Mouse (Mus musculus) monocyte, adult 2 months (primary cell): Measurements from ENCODE around the gene Taf11.

ENCODE experiments used
- DNase-seq, 2 experiments: peaks; one replicate each; pipeline ENCODE4 v3.0.0; 2022; ENCODE audit warnings: low spot score in 2 of 2, low read depth in 1 of 2

Gene Taf11

DNA sequence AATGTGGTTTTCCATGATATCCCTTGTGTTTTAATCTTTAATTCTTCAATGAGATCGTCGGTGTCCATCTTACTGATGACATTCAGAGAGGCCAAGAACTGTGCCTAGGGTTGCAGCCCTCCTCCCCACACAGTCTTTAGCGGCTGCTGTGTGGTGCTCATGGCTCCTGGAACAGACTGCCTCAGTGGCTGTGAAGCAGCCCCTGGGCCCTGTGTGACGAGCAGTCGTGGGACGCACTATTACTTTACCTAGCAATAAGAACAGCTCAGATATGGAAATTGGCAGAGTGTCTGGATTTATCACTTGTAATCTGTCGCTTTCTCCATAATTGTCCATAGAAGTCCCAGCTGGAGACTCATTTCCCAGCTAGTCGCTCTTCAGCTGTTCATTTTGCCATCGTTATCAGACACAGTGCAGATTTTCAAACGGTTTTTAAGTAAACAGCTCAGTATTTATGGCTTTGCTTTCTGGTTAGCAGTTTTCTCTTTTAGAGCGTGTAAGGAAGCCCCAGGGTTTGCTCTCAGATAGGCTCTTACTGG is 12.6 kb upstream of the Taf11 start:
- DNase-seq = no peak

DNA sequence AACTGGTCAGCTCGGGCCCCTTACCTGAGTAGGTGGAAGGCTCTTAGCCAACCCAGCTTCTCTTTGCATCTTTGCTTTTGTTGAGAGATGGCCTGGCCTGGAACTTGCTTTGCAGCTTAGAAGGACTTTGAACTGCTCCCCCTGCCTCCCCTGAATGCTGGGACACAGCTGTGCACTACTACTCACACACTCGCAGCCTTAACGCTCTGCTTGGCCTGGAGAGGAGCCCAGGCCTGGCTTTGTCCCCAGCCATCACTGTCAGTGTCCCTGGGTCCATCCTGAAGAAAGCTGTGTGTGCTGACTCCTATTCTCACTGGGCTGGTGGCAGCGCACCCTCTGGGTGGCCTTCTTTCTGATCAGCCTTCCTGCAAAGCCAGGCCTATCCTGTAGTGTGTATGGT is 11.0 kb upstream of the Taf11 start:
- DNase-seq = no peak

DNA sequence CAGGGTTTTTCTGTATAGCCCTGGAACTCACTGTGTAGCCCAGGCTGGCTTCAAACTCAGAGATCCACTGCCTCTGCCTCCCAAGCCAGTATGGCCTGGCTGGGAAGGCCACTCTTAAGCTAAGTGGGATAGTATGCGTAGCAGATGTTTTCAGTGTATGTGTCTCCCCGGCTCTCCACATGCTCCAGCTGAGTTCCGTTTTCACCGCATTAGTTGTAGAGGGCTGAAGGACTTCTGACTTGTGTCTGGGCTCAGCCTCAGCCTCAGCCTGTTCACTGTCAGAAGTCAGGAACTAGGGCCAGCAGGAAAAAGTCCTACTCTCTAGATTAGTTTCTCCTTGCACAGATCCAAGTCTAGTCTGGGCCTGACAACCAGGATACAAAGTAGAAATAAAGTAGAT is 6.7 kb upstream of the Taf11 start:
- no peak for DNase-seq

DNA sequence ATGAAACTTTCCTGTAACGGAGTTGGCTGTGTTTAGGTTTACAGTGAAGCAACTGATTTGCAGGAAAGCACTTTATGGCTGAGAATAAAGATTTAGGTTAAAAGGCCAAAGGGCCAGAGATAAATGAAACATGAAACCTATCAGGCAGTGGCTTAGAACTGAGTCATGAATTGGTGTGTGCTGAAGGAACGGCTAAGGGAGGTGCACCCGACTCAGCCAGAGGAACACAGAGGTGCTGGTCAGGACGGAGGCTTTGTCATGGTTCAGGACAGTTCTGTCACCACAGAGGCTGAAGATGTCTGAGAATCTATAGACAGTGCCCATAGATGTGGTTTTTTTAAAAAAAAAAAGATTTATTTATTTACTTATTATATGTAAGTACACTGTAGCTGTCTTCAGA is 5.1 kb upstream of the Taf11 start:
- no peak for DNase-seq

DNA sequence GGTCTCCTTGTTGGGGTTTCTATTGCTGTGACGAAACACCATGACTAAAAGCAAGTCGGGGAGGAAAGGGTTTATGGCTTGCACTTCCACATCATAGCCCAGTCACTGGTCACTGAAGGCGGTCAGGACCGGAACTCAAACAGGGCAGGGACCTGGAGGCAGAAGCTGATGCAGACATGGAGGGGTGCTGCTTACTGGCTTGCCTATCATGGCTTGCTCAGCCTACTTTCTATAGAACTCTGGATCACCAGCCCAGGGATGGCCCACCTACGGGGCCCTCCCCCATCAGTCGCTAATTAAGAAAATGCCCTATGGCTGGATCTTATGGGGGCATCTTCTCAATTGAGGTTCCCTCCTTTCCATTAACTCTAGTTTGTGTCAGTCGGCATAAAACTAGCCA is 1.7 kb upstream of the Taf11 start:
- DNase-seq = no peak

DNA sequence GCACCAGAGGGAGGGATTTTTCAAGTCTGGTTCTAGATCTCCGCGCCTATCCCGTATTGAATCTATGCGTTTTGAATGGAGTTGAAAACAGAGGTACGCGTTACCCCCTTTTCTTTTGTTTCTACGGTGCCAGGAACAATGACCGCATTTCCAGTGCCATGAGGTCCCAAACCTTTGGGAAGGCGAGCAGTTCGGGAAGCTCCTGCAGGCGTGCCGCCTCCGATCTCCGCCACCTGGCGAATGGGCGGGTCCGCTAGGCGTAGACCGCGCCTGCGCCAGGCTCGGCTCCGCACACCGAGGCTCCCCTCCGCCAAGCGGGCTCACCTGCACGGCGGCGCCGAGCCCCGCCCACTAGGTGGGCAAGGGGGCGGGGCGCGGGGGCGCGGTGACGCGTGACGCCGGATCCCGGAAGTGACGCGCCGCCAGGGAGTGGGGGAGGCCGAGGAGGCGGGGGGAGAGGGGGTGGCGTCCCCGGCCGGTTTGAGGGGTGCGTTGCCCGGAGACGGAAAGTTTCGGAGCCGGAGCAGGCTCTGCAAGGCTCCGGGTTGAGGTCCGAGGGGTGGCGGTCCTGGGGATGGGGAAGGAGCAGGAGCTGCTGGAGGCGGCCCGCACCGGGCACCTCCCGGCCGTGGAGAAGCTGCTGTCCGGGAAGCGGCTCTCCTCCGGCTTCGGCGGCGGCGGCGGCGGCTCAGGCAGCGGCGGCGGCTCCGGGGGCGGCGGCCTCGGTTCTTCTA is 589 bp downstream of the Taf11 start, which contains the start of gene Anks1:
TSS of gene Anks1 (plus strand) at position 419 of the 734 bp plus-strand sequence.
- DNase-seq = peak; percentile 40 to 67

DNA sequence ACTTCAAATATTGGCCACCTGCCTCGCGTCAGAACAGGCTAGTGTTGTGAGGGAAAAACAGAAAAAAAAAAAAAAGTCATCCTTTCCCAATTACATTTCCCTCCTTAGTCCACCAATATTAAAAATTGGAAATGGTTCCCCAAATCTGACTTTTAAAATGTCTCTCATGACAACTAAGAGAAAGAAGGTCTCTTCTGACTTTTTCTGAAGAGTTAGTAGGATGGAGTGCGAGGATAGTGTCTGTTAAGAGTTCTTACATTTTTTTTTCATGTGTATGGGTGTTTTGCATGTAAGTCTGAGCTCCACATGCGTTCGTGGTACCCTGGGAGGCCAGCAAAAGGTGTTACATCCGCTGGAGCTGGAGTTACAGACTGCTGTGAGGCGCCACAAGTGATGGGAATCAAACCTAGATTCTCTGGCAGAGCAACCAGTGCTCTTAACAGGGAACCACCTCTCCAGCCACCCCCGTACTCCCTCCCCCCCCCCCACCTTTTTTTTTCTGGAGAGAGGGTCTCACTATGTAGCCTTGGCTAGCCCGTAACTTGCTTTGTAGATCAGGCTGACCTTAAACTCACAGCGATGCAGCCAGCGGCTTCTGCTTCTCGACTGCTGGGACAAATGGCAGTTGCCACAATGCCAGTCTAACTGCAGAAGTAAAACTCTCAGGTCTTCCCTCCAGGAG is 1.3 kb downstream of the Taf11 start:
- no peak for DNase-seq

DNA sequence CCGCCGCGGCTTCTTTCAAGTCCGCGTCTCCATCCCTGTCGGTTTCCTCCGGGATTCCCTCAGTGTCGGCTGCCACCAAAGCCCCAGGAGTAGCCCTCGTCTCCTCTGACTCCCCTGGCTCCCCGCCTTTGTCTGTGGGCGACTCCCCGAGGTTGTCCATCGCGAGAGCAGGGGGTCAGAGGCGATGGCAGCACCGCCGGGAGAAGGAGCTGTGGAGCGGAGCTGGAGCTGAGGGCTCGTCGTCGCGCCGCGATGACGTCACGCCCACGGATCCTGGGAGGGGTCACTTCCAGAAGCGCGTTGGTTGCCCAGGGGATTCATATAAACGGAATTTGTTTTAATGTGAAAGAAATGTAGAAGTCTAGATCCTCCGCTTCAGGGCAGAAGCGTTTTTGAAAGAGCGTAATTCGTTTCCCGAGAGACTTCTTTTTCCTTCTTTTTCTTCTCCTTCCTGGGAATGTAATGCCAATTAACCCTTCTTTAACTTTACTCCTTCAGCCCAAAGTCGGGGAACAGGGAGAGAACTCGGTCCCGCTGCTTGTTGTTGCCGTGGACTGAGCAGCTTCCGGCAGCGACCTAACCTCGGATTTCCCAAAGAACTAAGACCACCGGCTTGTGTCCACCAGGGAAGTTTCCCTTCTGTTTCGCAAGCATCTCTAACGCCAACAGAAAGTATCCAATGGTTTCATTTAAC is 2.0 kb downstream of the Taf11 start:
- peak; percentile 80 to 85 for DNase-seq

DNA sequence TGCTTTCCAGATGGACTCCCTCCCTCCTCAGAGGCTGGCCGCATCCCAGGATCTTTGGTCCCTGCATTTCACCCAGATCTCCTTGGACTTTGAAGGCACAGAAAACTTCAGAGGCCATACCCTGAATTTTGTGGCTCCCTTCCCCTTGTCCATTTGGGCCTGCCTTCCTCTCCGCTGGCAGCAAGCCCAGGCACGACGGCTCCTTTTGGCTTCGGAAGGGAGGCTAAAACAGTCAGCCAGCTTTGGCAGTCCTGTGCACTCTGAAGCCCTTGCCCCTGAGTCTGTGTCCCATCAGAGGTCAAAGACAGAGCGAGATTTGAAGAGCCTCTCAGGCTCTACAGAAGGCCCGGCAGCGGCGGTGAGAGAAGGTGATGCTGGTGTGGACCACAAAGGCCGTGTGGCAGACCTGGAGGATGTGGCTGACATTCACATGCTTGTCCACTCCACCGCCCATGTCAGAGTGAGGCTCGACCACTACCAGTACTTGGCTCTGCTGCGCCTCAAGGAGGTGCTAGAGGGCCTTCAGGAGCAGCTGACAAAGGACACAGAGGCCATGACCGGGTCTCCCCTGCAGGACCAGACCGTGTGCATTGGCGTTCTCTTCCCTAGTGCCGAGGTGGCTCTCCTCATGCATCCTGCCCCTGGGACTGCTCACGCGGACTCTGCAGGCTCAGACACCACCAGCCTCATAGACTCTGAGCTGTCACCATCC is 23.0 kb downstream of the Taf11 start:
- no peak for DNase-seq

DNA sequence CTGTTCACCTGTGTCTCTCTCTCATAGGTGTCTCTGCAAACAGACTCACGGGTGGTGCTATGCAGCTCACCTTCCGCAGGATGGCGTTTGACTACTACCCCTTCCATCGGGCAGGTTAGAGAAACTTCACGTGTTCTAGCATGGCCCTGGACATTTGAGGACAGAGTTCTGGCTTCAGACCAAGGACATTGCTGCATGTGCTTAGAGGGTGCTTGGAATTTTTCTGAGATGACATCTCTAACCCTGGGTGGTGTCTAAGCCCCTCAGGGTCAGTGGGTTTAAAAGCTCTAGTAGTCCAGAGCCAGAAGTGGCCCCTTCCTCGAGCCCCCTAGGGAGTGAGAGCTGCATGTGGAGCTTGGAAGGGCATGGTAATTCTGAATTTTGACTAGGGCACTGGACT is 25.6 kb downstream of the Taf11 start:
- no peak for DNase-seq

DNA sequence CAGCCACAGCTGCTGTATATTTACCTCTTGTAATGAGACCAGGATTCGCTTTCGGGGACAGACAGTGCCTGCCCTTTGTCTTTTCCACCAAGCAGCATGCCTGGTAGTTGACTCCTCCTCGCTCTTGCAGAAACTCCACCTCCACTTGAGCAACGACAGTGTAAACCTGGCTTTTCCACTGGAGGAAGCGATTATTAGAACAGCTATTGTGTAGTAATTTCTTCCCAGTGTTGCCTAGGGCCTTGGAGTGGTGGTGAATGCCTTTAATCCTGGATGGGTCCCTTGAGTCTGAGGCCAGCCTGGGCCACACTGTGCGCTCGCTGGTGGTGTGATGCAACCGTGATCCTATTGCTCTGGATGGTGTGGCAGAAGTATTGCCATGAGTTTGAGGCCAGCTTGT is 26.5 kb downstream of the Taf11 start:
- DNase-seq = no peak

DNA sequence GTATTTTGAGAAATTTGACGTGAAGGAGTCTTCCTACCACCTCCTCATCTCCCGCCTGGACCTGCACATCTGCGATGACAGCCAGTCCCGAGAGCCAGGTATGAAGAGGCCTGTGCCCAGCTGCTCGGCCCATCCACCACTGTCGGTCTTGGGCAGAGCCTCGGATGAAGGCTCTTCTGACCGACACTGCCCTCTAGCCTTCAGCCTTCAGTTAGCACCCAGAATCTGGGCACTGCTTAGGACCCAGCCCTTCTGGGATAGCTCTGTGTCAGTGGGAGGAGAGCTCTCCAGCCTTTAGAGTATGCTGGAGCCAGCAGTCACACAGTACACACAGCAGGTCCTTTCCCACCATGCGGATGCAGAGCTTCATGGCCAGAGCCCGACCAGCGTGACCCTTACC is 28.1 kb downstream of the Taf11 start:
- no peak for DNase-seq

DNA sequence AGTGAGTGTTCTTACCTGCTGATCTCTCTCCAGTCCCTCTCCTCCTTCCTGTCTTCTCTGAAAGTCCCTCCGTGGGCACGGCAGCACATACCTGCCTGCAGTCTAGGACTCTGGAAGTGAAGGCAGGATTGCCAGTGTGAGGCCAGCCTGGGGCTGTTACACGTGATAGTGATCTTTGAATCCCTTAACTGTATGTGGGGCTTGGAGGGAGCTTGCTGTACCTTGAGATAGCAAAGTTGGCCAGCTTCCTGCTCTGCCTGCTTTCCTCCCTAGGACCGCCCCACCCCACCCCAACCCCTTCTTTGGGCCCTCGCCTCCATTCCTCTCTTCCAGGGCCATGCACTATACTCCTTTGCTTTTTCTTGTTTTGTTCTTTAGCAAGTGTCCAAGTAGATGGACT is 35.1 kb downstream of the Taf11 start:
- no peak for DNase-seq

DNA sequence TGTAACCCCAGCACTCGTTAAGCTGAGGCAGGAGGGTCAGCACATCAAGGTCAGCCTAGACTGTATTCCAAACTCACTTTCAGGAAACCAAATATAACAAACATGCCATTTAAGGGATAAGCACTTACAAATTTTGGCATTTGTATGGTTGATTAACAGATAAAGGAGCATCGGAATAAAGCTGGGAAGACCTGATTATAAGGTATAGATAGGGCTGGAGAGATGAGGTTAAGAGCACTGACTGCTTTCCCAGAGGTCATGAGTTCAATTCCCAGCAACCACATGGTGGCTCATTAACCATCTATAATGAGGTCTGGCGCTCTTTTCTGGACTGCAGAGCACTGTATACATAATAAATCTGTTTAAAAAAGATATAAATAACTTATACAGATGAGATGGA is 36.1 kb downstream of the Taf11 start:
- no peak for DNase-seq

DNA sequence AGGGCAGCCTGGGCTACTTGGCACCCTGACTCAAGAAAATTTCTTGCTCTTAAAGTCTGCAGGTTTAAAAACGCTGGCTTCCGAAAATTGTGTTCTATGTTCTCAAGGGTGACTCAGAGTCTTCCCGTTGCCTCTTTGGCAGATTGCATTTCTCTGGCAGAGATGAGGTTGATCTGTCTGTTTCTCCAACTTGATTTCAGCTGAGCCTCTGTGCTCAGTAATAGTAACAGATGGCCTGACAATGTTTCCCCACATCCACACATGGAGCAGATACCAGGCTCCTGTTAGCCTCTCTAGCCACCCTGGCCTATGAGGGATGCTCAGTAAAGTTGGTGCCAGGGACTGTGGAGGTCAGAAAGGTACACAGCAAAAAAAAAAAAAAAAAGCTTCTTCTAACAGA is 37.8 kb downstream of the Taf11 start:
- no peak for DNase-seq

DNA sequence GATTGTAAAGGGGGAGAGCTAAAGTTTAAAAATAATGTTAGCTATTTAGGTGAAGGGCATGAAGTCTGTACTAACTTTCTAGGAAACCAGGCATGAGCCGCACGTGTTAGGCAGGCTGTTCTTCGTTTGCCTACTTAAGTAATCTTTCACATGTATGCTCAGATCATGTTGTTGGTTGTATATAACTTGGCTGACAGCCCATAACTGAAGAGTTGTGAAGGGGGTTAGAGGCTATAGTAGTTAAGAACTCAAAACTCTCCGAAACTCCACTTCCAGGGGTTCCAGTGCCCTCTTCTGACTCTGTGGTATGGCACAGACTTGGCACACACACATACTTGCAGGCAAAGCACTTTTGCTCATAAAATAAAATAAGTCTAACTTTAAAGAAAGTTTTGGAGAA is 42.9 kb downstream of the Taf11 start:
- DNase-seq = no peak

DNA sequence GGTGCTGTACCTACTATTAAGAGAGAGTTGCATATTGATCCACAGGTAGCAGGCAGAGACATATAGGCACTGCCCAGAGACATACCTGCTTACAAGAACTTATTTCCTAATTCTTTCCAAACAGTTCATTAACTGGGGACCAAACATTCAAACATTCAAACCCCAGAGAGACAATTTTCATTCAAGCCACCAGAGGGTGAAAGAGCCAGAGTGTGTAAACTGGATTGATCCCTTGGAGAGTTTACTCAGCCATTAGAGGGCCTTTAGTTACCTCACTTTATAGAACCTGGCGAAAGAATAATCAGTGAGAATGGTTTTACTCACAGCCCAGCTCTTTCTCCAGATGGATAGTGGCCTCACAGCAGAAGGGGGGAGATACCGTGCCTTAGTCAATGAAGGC is 44.2 kb downstream of the Taf11 start:
- DNase-seq = no peak

DNA sequence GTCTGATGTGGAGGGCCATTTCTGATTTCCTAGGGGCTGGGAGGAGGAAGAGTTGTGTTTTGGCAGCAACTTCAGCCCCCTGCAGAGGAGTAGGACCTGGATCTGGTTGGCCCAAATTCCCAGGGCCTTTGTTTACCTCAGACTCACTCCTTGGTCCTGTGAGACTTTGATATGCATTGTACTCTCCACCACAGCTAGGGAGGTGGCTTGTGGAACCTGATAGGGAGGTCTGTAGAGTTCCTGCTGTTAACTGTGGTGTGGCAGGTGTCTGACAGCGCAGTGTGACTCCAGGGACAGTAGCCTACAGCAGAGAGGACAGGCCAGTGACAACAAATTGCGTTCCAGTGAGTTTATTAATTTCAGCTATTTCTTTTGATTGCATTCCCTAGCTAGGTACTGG is 50.5 kb downstream of the Taf11 start:
- DNase-seq = no peak

DNA sequence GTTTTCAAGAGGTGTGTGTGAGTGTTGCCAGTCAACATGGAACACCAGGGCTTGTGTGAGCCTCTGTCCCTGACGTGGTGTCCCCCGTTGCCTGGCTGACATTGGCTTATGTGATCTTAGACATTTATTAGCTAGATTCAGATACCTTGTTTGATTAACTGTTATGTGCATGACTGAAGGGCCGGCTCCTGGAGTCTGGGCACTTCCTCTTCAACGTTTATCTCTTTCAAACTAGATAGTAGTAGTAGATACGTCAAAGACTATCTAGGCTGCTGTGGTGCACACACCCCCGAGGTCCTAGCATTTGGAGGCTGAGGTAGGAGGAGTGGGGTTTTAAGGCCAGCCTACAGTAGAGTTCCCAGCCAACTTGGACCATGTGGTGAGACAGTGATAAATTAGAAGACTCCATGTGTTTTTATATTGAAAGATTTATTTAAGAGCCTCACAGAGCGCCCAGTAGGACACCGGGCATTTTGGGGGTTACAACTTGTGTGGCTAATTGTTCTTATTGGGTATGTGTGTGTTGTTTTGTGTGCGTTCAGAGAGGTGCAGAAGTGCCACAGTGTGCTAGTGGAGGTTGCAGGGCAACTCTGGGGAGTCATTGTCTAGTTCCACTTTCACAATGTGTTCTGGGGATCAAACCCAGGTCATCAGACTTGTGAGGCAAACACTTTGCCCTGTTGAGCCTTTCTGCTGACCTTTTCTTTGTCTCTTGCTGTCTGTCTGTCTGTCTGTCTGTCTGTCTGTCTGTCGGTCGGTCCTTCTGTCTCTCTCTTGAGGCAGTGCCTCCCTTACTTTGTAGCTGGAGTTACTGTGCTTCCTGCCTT is 51.8 kb downstream of the Taf11 start:
- DNase-seq = peak in 1 of 2 experiments; percentile 2

DNA sequence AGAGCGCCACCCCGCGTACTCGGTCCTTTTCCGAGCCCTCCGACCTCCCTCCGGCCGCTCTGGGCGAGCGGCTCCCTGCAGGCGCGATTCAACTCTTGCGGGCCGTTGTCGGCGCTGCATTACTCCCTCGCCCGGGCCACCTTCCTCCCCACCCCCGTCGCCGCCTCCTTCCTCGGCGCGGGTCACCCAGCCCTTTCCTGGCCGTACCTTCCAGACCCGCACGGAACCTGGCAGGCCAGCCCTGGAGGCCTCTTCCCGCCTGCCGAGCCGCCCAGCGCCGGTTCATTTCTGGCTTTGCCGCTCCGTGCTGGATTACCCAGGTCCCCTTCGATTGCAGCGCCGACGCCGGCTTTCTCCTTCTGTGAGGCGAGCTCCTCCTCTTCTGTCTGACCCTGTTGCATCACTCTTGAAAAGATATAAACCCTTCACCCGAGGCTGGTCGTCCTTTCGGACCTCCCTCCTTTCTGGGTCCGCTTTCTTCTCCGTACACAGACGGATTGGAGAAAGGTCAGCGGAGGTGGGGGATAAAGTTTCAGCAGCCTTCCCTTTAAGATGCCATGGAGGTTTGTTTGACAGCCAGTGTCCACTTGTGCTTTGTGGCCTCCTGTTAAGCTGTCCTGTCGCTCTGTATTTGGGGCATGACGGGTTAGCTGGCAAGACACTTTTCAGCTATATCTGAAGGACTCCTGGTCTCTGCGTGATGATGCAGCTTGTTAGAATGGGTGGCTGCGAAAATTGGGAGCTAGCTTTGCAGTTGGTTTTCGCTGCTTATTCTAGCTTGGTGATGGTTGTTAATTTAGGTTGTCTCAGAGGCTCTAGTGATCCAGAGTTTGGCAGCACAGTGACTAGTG is 52.6 kb downstream of the Taf11 start:
- peak in 1 of 2 experiments; percentile 14 for DNase-seq
